Mouse (Mus musculus): Measurements from ENCODE around the gene Rapgef4.

- TF ChIP-seq CTCF (IDR thresholded peaks at IDR 0.05; ENCODE audit: control insufficient read depth, insufficient read depth, insufficient read length) (no peak), MYOD1 (IDR thresholded peaks at IDR 0.05; ENCODE audit: control insufficient read depth, insufficient read length, low read depth) (no peak)
Measured at GRCm38 (mm10) chr2:72029081-72029480, 48.0 kb downstream of the Rapgef4 start.
